Mouse (Mus musculus) lung, postnatal 25 days (tissue): ENCODE results near the gene Fbxl4.
"Not testable (repeated sequence)": the region's sequence is repeated elsewhere in the genome, so short reads cannot be mapped to it uniquely, and the experiment has no call there.

Experiments used
- DNase-seq: peaks from one replicate; pipeline ENCODE4 v3.0.0; 2022; ENCODE audit warnings: low spot score

Gene Fbxl4

GRCm38 (mm10) chr4:22357266-22357930 is at the start of gene Fbxl4:
Fbxl4 (plus strand) TSS chr4:22357543.
- peak; percentile 80 for DNase-seq

- DNase-seq = no peak
These were observed 42.8 kb upstream of the Fbxl4 start for GRCm38 (mm10) chr4:22314564-22314963.

GRCm38 (mm10) chr4:22342816-22343573 is 14.3 kb upstream of the Fbxl4 start:
- DNase-seq = no peak

DNA sequence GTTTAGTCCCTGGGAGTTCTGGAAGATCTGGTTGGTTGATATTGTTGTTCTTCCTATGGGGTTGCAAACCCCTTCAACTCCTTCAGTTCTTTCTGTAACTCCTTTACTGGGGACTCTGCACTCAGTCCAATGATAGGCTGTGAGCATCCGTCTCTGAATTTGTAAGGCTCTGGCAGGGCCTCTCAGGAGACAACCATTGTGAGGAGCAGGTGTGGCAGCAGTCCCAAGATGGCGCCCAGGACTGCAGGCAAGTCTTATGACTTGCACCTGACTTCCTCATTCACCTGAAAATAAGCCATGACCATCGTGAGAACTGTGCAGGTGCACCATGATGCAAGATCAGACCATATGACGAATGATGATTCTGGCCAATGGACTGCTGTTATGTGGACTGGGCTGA is 8.3 kb upstream of the Fbxl4 start:
- not testable (repeated sequence) for DNase-seq

DNA sequence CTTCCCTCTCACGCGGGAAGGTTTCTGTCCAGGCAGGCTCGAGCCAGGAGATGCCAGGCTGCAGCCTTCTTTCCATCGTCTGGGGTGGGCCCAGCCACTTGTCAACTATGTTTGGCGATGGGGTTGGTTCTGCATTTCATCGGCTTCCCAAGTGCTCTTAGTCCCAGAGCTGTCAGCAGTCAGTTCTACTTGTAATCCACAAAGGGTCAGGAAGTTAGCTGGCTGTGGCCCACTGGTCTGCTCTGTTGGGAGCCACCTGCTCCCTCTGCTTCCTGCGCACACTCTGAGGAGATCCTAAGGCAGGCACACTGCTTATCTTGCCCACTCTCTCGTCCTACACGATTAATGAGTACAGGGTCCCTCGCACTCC is 573 bp downstream of the Fbxl4 start:
- DNase-seq = no peak

DNA sequence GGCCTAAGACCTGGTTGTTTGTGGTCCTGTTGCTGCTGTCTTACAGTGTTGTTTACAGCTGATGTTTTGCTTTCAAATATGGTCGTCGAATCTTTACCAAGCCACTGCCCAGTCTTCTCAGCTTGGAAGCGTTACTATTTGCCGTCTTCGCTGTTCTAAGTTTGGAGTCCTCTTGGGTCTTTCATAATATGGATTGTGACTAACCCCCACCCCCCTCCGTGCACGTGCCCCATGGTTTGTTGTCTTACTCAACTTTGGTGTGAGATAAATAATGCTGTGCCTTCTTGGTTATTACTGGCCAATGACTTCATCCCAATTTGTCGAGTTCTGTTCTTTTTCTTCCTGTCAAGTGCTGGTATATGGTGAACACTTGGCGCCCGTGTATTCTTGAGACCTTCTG is 1.1 kb downstream of the Fbxl4 start:
- DNase-seq = peak; percentile 2

GRCm38 (mm10) chr4:22367368-22367767 is 10.0 kb downstream of the Fbxl4 start:
- no peak for DNase-seq

- DNase-seq = no peak
These were observed 21.2 kb downstream of the Fbxl4 start for GRCm38 (mm10) chr4:22378516-22378915.

- no peak for DNase-seq
These were observed 23.3 kb downstream of the Fbxl4 start for GRCm38 (mm10) chr4:22380646-22381045.

- DNase-seq = no peak
These were observed 26.4 kb downstream of the Fbxl4 start for GRCm38 (mm10) chr4:22383528-22384265.

- DNase-seq = no peak
These were observed 32.7 kb downstream of the Fbxl4 start for GRCm38 (mm10) chr4:22390045-22390444.

DNA sequence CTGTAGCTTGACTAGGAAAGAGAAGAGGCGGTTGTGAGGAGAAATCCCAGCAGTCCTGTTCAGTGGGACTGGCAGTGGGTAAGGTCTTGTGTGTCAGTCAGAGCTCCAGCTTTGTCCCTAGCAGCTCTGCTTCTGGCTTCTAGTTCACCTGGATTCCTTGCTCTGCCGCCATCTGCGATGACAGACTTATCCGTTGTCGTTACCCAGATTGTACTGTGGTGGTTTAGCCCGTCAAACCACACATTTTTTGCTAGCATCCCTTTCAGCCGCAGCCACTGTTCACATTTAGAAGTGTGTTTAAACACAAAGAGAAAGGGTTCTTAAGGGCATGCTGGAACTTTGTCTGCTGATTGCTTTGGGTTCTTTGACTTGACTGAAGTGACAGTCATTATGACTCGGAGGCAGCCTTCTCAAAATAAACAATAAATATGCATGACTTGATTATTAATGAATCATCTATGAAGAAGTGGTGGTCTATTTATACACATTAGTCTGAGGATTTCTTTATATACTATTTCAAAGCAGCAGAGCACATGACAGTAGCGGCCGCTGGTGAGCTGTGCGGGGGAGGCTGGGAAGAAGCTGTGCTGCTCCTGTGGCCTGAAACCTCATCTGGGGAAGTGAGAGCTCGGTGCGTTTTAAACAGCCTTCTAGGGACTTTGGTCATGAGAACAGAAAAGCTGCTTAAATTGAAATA is 35.6 kb downstream of the Fbxl4 start:
- no peak for DNase-seq

DNA sequence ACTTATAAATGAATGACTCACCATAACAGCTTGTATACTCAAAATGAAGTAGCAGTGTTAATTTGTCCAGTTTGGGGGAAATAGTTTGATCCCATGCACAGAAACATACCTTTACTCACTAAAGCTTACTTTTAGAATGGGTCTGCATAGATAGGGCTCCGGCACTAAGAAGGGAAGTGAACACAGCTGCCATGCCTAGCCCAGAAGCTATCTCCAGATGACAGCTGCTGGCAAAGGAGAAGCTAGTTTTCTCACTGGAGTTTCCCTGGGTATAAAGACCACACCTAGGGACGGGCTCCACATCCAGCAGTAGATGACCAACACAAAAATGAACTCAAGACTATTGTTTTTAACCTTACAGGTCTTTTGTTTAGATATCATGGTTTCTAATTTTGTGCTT is 38.1 kb downstream of the Fbxl4 start:
- no peak for DNase-seq

DNA sequence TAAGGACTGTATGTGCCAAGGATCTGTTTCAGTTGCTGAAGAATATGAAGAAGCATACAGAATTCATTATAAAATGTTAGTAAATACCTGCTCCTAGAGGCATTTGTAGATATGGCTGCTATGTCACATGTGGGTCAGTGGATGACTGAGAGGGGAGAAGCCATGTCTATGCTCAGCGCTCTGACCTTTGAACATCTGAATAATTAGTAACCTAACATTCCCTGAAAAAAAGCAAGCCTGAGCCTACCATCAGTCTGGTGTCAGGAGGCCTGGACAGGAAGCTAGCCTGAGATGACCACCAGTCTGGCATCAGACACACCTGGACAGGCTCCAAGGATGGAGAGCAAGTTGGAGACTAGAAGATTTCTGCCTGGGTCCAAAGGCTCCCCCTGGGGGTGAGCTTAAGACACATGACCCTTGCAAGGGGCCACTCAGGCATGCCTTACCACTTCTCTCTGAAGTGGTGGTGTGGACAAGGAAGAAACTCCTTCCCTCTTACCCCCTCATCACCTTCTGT is 39.2 kb downstream of the Fbxl4 start:
- DNase-seq = no peak

- DNase-seq = no peak
These were observed 39.7 kb downstream of the Fbxl4 start for GRCm38 (mm10) chr4:22397003-22397402.

- peak; percentile 16 for DNase-seq
These were observed 44.7 kb downstream of the Fbxl4 start for GRCm38 (mm10) chr4:22402032-22402431.

DNA sequence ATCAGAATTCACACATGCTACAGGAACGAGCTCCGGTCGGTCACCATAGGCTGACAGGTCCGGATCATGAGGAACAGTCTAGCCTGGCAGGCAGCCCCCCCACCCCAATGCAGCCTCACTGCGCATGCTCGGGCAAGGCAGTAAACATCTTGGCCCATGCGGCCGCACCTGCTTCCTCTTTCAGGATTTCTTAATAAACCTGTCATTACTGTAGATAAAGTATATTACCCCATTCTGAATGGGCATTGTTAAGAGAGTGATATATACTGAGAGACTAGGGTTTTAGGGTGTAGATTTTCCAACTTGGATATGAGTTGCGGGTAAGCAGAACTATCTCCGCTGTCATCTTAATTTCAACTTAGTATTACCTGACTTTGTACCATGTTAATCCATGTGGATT is 45.6 kb downstream of the Fbxl4 start:
- no peak for DNase-seq

DNA sequence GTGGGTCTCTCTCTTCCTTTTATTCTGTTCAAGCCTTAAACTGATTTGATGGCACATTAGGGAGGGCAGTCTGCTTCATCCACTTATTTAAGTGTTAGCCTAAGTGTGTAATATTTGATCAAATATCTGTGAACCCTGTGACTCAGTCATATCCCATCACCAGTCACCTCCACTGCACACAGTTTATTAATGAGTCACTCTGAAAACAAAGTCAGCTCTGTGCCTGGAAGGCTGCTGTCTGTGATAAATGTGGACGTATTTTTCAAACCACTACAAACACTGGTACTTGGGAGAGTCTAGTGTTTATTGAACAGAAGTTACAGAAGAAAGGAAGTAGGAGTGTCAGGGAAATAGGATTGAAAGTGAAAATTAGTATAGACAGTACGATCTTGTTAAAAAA is 63.3 kb downstream of the Fbxl4 start:
- DNase-seq = peak; percentile 17

DNA sequence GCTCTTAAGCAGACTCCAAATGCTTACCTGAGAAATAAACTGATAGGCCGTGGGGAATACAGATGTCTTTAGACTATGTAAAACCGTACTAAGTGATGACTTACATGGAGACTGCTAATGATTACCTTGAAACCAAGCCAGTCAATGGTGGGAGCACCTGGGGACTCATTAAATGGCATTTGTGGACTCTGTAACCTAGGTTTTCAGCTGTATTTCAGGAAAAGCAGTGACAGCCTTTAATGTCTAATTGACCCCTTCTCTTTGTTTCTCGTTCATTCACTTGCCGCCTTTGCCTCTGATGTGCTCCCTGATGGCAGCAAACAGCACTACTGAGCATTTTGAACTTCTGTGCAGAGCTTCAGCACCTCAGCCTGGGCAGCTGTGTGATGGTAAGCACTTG is 65.1 kb downstream of the Fbxl4 start:
- no peak for DNase-seq

GRCm38 (mm10) chr4:22428150-22428549 is 70.8 kb downstream of the Fbxl4 start:
- DNase-seq = no peak

- no peak for DNase-seq
These were observed 112.2 kb downstream of the Fbxl4 start for GRCm38 (mm10) chr4:22469575-22469974.
